Mouse (Mus musculus) hindlimb bud, embryonic 11.5 days (tissue): ENCODE results near the gene Lrrc27.

Experiments
- DNase-seq: peaks from one replicate; pipeline ENCODE4 v3.0.0-alpha.2; 2012; ENCODE audit warnings: low read depth, low spot score; ENCODE audit errors: extremely low spot score

Gene Lrrc27

DNA sequence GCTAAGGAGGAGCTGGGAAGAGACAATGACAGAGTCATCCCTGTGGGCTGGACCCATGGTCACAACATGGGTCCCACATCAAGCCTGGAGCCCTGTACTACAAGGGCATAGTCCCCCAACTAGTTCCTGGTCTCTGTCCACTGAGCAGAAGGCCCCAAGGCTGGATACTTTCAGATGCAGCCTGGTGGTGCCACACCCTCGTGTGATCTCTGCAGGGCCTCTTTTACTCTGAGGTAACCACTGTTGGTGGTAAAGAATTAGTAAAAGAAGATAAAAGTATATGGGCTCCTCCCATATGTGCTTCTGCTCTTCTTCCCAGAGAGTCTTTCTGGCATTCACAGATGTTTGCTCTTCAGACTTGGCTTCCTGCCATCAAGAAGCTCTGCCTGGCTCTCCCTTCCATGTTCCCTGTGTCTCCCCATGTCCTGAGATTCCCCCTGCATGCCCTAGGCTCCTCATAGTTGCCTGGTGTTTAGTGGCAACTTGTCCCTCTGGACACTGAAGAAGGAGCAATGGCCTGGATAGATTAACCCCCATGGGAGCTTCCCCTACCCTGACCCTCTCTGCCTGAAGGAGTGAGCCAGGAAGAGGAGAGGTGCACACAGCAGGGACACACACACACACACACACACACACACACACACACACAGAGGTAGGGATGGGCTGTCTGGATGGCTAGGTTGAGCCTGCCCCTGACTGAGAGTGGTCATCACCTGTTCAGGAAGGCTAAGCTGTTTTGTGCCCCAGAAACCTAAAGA is 60.0 kb downstream of the Lrrc27 start:
- no peak for DNase-seq

DNA sequence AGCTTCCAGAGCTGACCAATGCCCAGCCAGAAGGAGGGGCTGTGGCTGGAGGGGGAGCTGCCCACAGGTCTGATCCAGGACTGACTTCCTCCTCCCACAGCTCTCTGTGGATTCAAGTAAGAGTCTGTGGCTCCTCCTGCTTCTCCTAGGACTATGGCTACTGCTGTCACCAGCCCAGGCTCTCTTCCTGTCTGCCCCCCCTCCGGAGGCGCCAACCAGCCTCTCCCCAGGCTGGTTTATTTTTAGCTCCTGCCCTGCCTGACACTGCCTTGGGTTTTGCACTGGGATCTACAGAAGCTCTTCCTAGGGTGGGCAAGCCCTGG is 60.6 kb downstream of the Lrrc27 start:
- DNase-seq, result no peak

DNA sequence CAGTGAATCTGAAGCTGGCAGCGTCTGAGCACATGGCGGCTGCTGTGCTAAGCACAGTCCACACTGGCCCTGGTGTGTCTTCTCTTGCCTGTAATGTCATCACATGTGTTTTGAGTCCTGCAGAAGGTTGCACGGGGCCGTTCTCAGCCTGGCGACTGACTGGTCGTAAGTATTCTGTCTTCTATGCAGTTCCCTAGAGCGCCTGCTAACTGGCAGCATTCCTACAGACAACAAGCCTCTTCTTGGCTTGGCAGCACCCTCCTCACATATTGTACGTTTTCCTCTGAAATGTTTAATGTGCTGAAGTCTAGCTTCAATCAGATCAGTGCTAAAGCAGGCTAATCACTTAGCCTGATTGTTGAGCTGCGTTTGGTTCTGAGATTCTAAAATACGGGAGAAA is 62.8 kb downstream of the Lrrc27 start:
- DNase-seq, result no peak

DNA sequence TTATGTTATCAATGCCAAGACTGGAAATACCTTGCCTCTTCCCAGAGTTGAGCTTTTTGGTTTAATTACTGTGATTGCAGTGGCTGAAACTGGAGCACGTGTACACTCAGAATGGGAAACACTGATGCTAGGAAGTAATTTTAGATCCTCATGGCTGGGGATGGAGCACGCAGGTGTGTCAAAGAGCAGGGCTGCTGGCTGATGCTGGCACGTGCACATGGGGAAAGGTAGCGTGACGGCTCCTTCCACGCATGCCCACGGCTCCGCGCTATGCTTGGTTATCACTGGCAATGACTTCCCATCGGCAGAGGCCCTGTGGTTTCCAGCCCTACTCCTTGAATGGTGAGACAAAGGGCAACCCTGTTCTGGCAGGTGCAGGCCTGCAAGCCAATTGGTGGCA is 63.4 kb downstream of the Lrrc27 start:
- no peak for DNase-seq

DNA sequence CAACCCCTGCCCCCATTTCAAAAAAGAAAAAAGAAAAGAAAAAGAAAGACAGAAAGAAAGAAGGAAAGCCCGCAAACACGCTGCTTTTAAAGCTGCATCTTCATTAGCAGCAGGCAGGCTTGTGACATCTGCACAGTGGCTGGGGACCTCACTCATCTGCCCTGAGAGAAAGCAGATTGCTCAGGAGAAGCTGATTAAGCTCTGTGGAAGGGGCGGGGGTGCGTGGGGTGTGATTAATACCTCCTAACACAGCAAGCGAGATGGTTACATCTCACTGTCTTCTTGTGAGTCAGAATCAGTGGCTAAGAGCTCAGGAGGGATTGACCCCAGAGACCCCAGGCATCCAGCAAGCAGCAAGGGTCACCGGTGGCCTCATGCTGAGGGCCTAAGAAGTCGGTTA is 64.7 kb downstream of the Lrrc27 start:
- DNase-seq, result no peak

DNA sequence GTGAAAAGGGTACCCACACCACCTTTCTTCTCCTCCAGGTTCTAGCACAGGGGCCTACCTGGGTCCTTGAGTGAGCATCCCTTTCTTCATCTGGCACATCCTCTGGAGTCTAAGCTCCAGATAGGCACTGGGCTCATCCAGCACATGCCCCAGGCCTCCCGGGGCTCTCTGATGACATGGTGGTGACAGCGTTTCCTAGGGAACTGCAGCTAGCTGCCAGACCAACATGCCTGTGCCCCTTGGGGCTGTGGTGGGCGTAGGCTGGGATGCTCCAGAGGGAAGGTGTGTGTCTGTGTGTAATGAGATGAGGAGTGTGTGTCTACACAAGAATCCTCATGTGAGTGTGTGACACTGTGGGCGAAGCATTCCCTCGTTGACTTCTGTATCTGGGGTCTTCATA is 66.8 kb downstream of the Lrrc27 start:
- no peak for DNase-seq

DNA sequence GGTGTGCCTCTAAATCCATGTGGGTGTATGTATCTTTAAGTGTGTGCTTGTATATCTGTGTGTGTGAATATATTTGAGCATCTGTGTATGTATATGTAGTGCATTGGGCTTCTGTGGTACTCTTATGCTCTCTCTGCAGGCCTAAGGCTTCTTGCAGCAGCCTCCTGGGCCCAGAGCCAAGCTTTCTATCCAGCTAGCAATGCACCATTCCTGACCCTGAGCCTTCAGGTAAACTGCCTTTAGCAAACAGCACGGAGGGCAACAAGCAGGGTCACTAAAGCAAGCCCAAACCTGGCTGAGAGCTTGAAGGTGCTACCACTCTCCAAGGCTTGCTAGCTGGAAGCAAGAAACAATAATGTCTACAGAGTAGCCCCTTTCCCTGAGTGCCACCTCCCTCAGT is 67.3 kb downstream of the Lrrc27 start:
- no peak for DNase-seq

DNA sequence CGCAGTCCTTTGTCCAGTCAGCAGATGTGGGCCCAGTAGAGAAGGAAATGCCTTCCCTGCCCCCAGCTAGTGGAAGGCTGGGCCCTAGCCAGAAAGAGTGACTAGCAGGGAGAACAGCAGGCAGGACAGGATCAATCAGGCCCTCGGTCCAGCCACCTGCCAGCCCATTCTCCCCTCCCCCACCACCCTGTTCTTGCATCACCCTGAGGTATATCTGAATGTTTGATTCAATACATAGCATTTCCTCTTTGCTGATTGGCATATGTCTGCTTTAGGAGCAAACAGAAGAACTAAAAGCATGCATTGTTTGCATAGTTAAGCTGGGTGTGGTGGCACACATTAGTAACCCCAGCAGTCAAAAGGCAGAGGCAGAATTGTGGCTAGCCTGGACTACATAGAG is 68.4 kb downstream of the Lrrc27 start:
- DNase-seq, result no peak

DNA sequence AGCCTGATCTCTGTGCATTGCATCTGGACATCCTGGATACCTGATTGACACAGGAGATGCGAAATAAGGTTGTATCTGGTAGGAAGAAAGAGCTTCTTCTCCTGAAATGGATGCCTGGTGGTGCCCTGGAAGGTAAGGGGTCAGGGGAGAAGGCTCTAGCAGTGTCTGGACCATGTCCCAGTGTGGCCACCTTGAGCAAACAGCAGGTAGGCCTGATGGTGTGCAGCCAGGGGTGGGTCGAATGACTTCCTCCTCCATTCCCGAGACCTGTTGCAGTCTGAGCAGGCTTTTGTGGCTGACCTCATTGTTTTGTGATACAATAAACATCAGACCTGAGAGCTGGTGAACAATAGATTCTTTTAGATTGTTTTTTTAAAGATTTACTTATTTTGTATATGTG is 69.2 kb downstream of the Lrrc27 start:
- no peak for DNase-seq

DNA sequence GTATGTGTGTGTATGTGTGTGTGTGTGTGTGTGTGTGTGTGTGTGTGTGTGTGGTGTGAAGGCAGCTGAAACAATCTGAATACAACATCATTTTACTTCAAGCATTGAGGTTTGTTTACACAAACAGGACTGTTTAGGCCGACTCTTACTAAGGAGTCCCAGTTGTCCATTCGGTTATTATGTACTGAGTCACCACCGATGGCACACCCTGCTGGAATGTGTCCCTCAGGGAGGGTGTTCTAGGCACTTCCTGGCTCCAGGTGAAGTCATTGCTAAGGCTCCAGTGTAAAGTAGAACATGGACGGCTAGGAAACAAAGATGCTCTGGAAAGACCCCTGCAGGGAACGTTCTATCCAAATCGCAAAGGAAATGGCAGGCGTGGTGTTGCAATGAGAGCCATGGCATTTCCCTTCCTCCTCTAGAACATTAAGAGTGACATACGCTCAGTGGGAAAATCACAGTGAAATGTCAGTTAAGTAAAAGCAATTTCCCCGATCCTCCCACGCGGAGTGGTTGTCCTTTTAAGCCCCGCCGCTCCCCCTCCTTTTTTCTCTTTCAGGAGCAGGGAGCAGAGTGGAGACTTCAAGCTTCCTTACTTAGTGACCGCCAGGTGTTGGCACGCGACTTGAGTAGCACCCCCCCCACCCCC is 72.6 kb downstream of the Lrrc27 start:
- DNase-seq, result no peak

DNA sequence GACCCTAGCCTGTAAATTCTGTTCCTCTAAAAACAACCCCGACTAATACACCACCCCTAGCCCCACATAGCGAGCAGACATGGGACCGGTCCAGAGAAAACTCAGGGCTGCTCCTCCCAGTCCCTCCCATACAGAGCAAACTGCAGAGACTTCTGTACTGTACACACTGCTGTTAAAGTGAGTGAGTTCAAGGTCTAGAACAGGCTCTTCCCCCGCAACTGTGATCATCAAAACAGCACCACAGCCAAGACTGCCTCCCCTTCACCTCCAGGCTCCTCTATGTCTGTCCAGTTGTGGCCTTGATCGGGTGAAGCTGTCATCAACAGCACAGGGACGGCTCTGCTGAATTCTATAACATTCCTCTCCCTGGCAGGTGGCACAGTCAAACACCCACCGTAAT is 75.8 kb downstream of the Lrrc27 start:
- DNase-seq, result no peak
